Mouse (Mus musculus) lung, adult 2 months (tissue): ENCODE data around the gene Mpl. TPM values are rescaled to one million over a fixed set of nuclear protein-coding genes. Genes with fewer than 3 reads are reported as not detected.

ENCODE experiments used
- DNase-seq: peaks from one replicate; pipeline ENCODE4 v3.0.0; 2022
- H3K4me1 ChIP-seq: fragments of 200-500 bp; 2 replicates; pipeline ENCODE4 v1.6.1; 2011; ENCODE audit warnings: low read length; ENCODE audit not compliant: control insufficient read depth, insufficient read depth
- H3K4me3 ChIP-seq: fragments of 200-500 bp; replicated peaks from 2 replicates; pipeline ENCODE3; 2011; ENCODE audit warnings: low read depth, mild to moderate bottlenecking, control low read depth, low read length; ENCODE audit errors: extremely low read depth
- CTCF ChIP-seq: fragments of 200-500 bp; IDR thresholded peaks from 2 replicates; pipeline ENCODE4 v1.5.1; 2011; ENCODE audit warnings: mild to moderate bottlenecking, low read length, control low read depth; ENCODE audit not compliant: insufficient read depth
- POLR2A ChIP-seq: fragments of 200-500 bp; IDR thresholded peaks from 2 replicates; pipeline ENCODE4 v1.6.1; 2011; ENCODE audit warnings: low read depth, mild to moderate bottlenecking, control low read depth, low read length, borderline replicate concordance; ENCODE audit errors: extremely low read depth
- WGBS: fragments of 180-500 bp; shearing (Covaris S2); methylation state at CpG from one replicate; pipeline ENCODE4 v1.1.7; 2018; 5-methylcytosine and 5-hydroxymethylcytosine counted together
- polyA plus RNA-seq: library from polyadenylated mRNA; depleted of rRNA; stranded (reverse); fragments of >200 nt; gene quantifications from 2 replicates; pipeline ENCODE4 v1.2.3, GENCODE M21; 2012

The Mpl gene
- polyA plus RNA-seq, 1 experiment: 1.8 TPM

GRCm38 (mm10) chr4:118428531-118429214 is 28.6 kb downstream of the Mpl start:
- WGBS: 14% methylated on average over 15 of the region's 15 CpGs
- DNase-seq: peak; percentile 58
- Histone ChIP-seq H3K4me1 (peaks cover 26% of the 10 kb centered on the region), H3K4me3 (peak overlapping the region; percentile 89)
- TF ChIP-seq POLR2A: no peak; the same call in 1 of the 2 replicates
- no peak for TF ChIP-seq CTCF

GRCm38 (mm10) chr4:118427768-118428451 is 29.4 kb downstream of the Mpl start, which contains the start of gene Elovl1:
Elovl1 (plus strand) TSS chr4:118428093.
- TF ChIP-seq CTCF: peak; percentile 29; the same call in 1 of the 2 replicates
- TF ChIP-seq POLR2A: peak; percentile 78; the same call in 1 of the 2 replicates
- DNase-seq: peak; percentile 90
- WGBS: 1% methylated on average over 31 of the region's 31 CpGs

GRCm38 (mm10) chr4:118427415-118427767 is 29.9 kb downstream of the Mpl start:
- WGBS: 2% methylated on average over 5 of the region's 5 CpGs
- H3K4me3 ChIP-seq: peak overlapping the region; percentile 63
- peaks cover 26% of the 10 kb centered on the region for H3K4me1 ChIP-seq
- DNase-seq: no peak
- TF ChIP-seq POLR2A (no peak), CTCF (no peak)

More at GRCm38 (mm10) chr4:118427768-118428451, 29.4 kb downstream of the Mpl start, which contains the start of gene Elovl1:
- Histone ChIP-seq H3K4me3 (peak within 1 kb of the TSS; percentile 89), H3K4me1 (peaks cover 26% of the 10 kb centered on the region)

- WGBS: 56% methylated on average over 1 of the region's 1 CpGs
- H3K4me3 ChIP-seq: no peak overlapping the region
- H3K4me1 ChIP-seq: peaks cover 25% of the 10 kb centered on the region
- no peak for TF ChIP-seq CTCF
- TF ChIP-seq POLR2A: no peak
- no peak for DNase-seq
Measured at GRCm38 (mm10) chr4:118425374-118425773, 31.9 kb downstream of the Mpl start.

GRCm38 (mm10) chr4:118424541-118425160 is 32.7 kb downstream of the Mpl start:
- TF ChIP-seq POLR2A (peak; percentile 6; the same call in 1 of the 2 replicates), CTCF (no peak)
- WGBS: 49% methylated on average over 4 of the region's 4 CpGs
- no peak for DNase-seq
- H3K4me3 ChIP-seq: no peak overlapping the region
- H3K4me1 ChIP-seq: peaks cover 20% of the 10 kb centered on the region

GRCm38 (mm10) chr4:118421384-118421783 is 35.9 kb downstream of the Mpl start:
- WGBS: 96% methylated on average over 3 of the region's 3 CpGs
- DNase-seq: no peak
- H3K4me1 ChIP-seq: peaks cover 6% of the 10 kb centered on the region
- no peak for TF ChIP-seq POLR2A
- no peak for TF ChIP-seq CTCF
- H3K4me3 ChIP-seq: no peak overlapping the region

GRCm38 (mm10) chr4:118417112-118417797 is 40.1 kb downstream of the Mpl start:
- 77% methylated on average over 13 of the region's 13 CpGs for WGBS
- no peak for TF ChIP-seq CTCF
- TF ChIP-seq POLR2A: no peak

GRCm38 (mm10) chr4:118416329-118416728 is 41.0 kb downstream of the Mpl start:
- no peak for TF ChIP-seq CTCF
- WGBS: 90% methylated on average over 5 of the region's 5 CpGs
- no peaks in the 10 kb centered on the region for H3K4me1 ChIP-seq
- DNase-seq: no peak
- no peak overlapping the region for H3K4me3 ChIP-seq

More at GRCm38 (mm10) chr4:118417112-118417797, 40.1 kb downstream of the Mpl start:
- DNase-seq: no peak
- Histone ChIP-seq H3K4me1 (no peaks in the 10 kb centered on the region), H3K4me3 (no peak overlapping the region)

- TF ChIP-seq CTCF (no peak), POLR2A (no peak)
- DNase-seq: no peak
- H3K4me1 ChIP-seq: no peaks in the 10 kb centered on the region; the same call in 1 of the 2 replicates
- WGBS: 70% methylated on average over 2 of the region's 2 CpGs
- no peak overlapping the region for H3K4me3 ChIP-seq
Measured at GRCm38 (mm10) chr4:118415779-118416178, 41.5 kb downstream of the Mpl start.
